Mouse (Mus musculus): ENCODE measurements around the gene Lactb. TPM values are rescaled to one million over a fixed set of nuclear protein-coding genes. Genes with fewer than 3 reads are reported as not detected.
A peak's percentile ranks its signal among the peaks of the same experiment; 100 is the strongest.

Lactb gene
- polyA plus RNA-seq, 1 experiment from 2014 or later, result 7.9 TPM

DNA sequence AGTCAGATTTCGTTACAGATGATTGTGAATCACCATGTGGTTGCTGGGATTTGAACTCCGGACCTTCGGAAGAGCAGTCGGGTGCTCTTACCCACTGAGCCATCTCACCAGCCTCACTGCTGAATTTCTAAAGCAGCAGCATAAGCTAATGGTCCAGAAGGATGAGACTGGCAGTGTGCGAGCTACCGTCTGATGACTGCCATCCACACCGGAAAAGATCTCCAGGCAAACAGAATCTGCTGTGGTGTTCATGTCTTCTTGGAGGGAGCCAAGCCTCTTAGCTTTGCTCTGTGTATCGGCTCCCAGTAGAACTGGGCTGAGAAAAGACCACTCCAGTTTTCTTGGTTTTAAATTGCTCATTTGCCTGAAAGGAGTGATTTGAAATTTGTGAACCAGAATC is 24.4 kb upstream of the Lactb start:
- H3K9ac ChIP-seq, result no peak overlapping the region
- ATAC-seq (ENCODE audit: insufficient number of reproducible peaks, low FRiP score, low TSS enrichment, low read depth), result no peak
- H3K4me2 ChIP-seq, result no peak overlapping the region
- H3K36me3 ChIP-seq, result no peaks in the 10 kb centered on the region
- no peaks in the 10 kb centered on the region for H3K9me3 ChIP-seq
- no peak overlapping the region for H3K27ac ChIP-seq
- H3K4me1 ChIP-seq, result no peaks in the 10 kb centered on the region
- H3K27me3 ChIP-seq, result no peaks in the 10 kb centered on the region
- H3K4me3 ChIP-seq, result no peak overlapping the region
- 88% methylated on average over 8 of the region's 8 CpGs for WGBS

DNA sequence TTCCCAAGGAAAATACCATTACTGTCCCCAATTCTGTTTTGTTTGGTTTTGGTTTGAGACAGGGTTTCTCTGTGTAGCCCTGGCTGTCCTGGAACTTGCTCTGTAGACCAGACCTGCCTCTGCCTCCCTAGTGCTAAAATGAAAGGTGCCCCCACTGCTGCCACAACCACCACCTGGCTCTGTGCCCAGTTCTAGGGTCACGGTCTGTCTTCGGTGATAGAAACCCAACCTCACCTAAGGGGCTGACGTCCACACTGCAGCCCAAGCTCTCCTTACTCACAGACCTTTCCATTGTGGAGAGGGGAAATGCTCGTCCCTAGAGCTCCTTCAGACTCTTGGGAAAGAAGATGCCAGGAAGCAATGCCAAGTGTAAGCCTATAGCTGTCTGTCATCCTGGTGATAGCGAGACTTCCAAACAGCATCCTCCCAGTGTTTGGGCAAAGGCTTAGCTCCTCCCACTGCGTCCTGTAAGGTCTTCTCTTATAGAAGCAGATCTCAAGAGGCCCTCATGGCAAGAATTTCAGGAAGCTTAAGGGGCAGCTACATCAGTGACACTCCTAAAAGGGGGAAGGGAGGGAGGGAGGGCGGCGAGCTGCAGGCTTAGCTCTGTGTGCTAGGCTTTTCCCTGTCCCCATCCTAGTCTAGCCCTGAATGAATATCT is 16.6 kb upstream of the Lactb start:
- Histone ChIP-seq H3K9ac (no peak overlapping the region), H3K9me3 (no peaks in the 10 kb centered on the region), H3K27me3 (no peaks in the 10 kb centered on the region), H3K4me3 (no peak overlapping the region), H3K4me1 (peaks cover 33% of the 10 kb centered on the region), H3K27ac (no peak overlapping the region), H3K36me3 (no peaks in the 10 kb centered on the region), H3K4me2 (no peak overlapping the region)
- no peak for ATAC-seq (ENCODE audit: insufficient number of reproducible peaks, low FRiP score, low TSS enrichment, low read depth)
- 72% methylated on average over 8 of the region's 8 CpGs for WGBS

DNA sequence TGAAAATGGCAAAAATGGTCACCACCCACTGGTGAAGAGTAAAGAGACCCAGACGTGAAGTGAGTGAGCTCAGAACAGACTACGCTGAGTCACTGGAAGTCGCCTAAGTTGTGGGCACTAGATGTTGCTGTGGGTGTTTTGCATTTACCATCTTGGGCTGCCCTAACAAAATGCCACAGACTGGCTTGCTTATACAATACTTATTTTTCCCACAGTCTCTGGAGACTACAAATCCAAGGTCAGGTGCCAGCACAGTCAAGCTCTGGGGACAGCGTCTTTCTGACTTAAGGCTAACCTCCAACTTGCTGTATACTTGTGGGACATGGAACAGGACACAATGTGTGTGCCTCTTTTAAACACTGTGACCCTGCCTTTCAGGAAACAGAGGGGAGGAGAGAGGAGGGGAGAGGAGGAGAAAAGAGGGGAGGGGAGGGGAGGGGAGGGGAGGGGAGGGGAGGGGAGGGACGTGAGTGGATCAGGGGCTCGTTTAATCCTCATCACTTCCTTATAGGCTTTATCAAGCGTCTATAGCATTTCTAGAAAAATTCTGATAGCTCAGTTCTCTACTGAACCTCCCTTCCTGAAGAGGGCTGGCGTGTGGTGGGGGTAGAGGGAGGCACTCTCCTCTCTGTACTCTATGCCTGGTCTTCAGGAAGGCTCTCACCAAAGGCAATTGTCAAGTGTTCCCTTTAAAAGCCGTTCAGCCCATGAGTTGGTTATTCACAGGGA is 15.9 kb upstream of the Lactb start:
- no peaks in the 10 kb centered on the region for H3K36me3 ChIP-seq
- no peak overlapping the region for H3K4me3 ChIP-seq
- no peaks in the 10 kb centered on the region for H3K27me3 ChIP-seq
- H3K4me1 ChIP-seq, result peaks cover 35% of the 10 kb centered on the region
- H3K4me2 ChIP-seq, result no peak overlapping the region
- H3K9me3 ChIP-seq, result no peaks in the 10 kb centered on the region
- H3K27ac ChIP-seq, result no peak overlapping the region
- ATAC-seq (ENCODE audit: insufficient number of reproducible peaks, low FRiP score, low TSS enrichment, low read depth), result no peak
- 68% methylated on average over 9 of the region's 9 CpGs for WGBS
- no peak overlapping the region for H3K9ac ChIP-seq

DNA sequence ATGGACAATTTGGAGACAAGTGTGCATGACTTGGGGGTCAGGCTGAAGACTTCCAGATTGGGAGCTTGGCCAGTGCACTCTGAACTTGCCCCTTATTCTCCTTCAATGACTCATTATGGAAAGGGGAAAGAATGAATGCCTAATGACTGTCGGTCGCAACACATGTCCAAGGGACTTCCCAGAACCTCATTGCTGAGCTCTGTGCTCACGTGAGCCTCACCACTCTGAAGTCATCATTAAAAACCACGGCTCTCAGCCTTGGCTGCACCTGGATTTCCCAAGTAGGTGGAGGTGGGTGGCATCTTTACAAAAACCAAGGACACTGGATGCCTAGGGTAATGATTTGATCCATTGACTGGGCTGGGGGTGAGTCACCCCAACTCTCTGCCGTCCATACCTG is 14.8 kb upstream of the Lactb start:
- Histone ChIP-seq H3K9ac (no peak overlapping the region), H3K4me2 (no peak overlapping the region), H3K9me3 (no peaks in the 10 kb centered on the region), H3K4me1 (peaks cover 35% of the 10 kb centered on the region), H3K4me3 (no peak overlapping the region), H3K27me3 (no peaks in the 10 kb centered on the region), H3K27ac (no peak overlapping the region), H3K36me3 (no peaks in the 10 kb centered on the region)
- WGBS, result 82% methylated on average over 5 of the region's 5 CpGs
- ATAC-seq (ENCODE audit: insufficient number of reproducible peaks, low FRiP score, low TSS enrichment, low read depth), result no peak

DNA sequence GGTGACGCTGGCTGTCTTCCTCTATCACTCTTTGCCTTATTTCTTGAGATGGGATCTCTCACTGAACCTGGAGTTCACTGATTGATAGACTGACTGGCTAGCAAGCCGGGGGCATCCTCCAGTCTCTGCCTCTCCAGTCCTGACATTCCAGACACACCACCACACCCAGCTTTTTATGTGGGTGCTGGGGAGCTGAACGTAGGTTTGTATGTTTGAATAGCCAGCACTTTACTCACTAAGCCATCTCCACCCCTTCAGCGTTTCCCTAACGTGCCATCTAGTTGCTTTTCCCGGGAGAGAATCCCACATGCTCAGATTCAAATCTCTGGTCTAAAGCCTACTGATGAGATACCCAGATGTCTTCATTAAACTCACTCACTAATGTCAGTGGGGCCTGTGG is 14.3 kb upstream of the Lactb start:
- Histone ChIP-seq H3K36me3 (no peaks in the 10 kb centered on the region), H3K4me3 (no peak overlapping the region), H3K27me3 (no peaks in the 10 kb centered on the region), H3K4me1 (peaks cover 35% of the 10 kb centered on the region), H3K9me3 (no peaks in the 10 kb centered on the region), H3K4me2 (no peak overlapping the region), H3K9ac (no peak overlapping the region), H3K27ac (peak overlapping the region; percentile 86)
- ATAC-seq (ENCODE audit: insufficient number of reproducible peaks, low FRiP score, low TSS enrichment, low read depth), result no peak
- 54% methylated on average over 6 of the region's 6 CpGs for WGBS

DNA sequence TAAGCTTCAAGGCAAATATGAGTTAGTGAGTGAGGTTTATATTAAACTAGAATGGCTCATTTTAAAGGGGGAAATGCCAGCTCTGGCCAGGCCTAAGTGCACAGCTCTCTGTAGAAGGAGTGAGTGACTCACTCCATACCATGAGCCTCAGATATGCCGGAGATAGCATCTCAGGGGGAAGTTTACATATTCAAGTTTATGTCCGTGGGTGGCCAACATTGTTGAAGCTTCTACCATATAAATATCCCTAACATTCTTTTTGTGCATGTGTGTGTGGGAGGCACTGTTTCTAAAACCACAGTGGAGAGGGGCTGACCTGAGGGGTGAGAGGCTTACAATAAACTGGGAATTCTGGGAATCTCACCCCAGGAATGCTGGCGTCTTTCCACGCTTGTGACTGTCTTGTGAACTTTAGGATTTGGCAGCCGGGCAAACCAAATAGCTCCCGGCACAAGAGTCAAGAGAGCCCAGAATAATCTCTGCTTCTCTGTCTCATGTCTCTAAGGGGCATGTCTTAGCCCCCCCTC is 13.7 kb upstream of the Lactb start:
- Histone ChIP-seq H3K36me3 (no peaks in the 10 kb centered on the region), H3K4me1 (peaks cover 35% of the 10 kb centered on the region), H3K4me2 (no peak overlapping the region), H3K9ac (no peak overlapping the region), H3K4me3 (no peak overlapping the region), H3K27ac (peak overlapping the region; percentile 86), H3K27me3 (no peaks in the 10 kb centered on the region), H3K9me3 (no peaks in the 10 kb centered on the region)
- 21% methylated on average over 6 of the region's 6 CpGs for WGBS
- ATAC-seq (ENCODE audit: insufficient number of reproducible peaks, low FRiP score, low TSS enrichment, low read depth), result 0 out of 2 replicates have a peak, but pooled peaks have one; percentile 47

DNA sequence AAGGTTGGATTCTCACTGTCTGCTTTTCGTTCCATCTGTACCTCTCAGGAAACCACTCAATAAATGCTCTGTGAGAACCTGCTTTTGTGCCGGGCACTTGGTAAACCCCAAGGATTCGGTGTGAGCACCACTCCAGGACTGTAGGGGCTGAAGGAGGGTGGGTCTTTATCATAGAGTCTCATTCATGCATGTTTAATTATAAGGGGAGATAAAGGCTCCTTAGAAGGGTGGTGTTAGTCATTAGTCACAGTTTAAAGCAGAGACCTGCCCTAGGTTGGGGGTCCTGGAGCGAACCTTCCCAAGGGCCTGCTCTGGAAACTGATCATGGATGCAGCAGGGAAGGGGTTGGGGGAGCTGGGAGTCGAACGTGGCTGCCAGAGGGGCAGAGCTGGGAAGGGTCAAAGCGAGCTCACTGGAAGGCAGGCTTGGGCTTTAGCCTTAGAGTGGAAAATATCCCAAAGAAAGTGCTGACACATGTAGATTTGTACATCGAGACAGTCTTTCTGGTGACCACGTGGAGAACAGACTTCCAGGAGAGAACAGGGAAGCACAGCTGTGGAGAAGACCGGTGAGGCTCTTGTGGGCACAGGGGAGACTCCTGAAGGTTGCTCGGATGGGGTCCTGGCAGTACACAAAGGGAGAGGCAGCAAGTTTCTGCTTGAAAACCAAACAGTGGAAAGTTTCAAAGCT is 13.1 kb upstream of the Lactb start:
- no peaks in the 10 kb centered on the region for H3K9me3 ChIP-seq
- no peaks in the 10 kb centered on the region for H3K36me3 ChIP-seq
- 47% methylated on average over 11 of the region's 11 CpGs for WGBS
- no peak overlapping the region for H3K4me3 ChIP-seq
- ATAC-seq (ENCODE audit: insufficient number of reproducible peaks, low FRiP score, low TSS enrichment, low read depth), result 0 out of 2 replicates have a peak, but pooled peaks have one; percentile 31
- H3K27me3 ChIP-seq, result no peaks in the 10 kb centered on the region
- H3K9ac ChIP-seq, result no peak overlapping the region
- peaks cover 35% of the 10 kb centered on the region for H3K4me1 ChIP-seq
- no peak overlapping the region for H3K4me2 ChIP-seq
- H3K27ac ChIP-seq, result peak overlapping the region; percentile 86

DNA sequence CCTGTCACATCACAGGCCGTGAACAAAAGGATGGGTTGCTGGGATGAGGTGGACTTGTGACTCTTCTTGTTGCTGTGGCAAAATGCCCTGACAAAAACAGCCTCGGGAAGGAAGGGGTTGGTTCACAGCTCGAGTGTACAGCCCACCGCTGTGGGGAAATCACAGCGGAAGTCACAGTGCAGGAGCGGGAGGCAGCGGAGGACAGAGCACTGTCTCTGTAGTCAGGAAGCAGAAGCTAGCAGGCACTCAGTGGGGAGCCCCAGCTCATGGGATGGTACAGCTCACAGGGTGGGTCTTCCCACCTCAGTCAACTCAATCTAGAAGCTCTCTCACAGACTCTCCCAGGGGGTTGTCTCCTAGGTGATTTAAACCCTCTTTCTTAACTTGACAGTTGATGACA is 10.1 kb upstream of the Lactb start:
- Histone ChIP-seq H3K4me1 (peaks cover 31% of the 10 kb centered on the region), H3K27ac (no peak overlapping the region), H3K9me3 (no peaks in the 10 kb centered on the region), H3K4me3 (no peak overlapping the region), H3K27me3 (no peaks in the 10 kb centered on the region), H3K36me3 (no peaks in the 10 kb centered on the region), H3K9ac (no peak overlapping the region), H3K4me2 (no peak overlapping the region)
- 85% methylated on average over 7 of the region's 7 CpGs for WGBS
- ATAC-seq (ENCODE audit: insufficient number of reproducible peaks, low FRiP score, low TSS enrichment, low read depth), result no peak

DNA sequence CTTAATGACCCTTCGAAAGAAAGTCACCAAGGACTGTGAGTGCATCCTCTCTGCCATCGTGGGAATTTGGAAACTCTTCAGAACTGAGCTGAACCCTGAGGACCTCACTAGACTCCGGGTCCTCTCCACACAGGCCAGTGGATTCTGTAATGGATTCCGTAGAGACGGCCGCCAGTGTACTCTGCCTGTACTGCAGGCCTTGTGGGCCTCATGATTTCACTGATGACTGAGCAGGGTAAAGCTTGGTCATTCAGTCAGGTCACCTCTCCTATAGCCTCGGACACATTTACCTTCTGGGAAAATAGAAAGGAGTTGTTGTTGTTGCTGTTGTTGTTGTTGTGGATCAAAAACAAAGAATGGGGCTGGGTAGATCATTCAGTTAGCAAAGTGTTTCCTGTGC is 6.8 kb upstream of the Lactb start:
- H3K4me3 ChIP-seq, result no peak overlapping the region
- no peak overlapping the region for H3K4me2 ChIP-seq
- H3K36me3 ChIP-seq, result no peaks in the 10 kb centered on the region
- H3K27me3 ChIP-seq, result no peaks in the 10 kb centered on the region
- H3K4me1 ChIP-seq, result peaks cover 3% of the 10 kb centered on the region; the same call in 1 of the 2 replicates
- no peak overlapping the region for H3K9ac ChIP-seq
- ATAC-seq (ENCODE audit: insufficient number of reproducible peaks, low FRiP score, low TSS enrichment, low read depth), result no peak
- WGBS, result 81% methylated on average over 7 of the region's 7 CpGs
- no peak overlapping the region for H3K27ac ChIP-seq
- no peaks in the 10 kb centered on the region for H3K9me3 ChIP-seq

DNA sequence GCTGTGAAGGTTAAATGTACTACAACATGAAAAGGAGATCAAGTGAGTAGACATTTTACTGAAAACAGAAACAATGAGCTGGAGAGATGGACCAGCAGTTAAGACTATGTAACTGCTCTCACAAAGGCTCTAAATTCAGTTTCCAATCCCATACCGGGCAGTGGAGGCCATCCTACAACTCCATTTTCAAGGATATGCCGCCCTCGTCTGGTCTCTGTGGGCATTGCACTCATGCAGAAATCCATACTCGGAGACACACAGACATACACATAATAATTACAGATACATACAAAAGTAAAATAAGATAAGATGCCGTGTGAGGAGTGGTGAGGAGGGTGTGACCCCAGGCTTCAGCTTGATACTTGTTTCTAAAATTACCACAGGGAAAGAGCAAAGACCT is 5.2 kb upstream of the Lactb start:
- peaks cover 5% of the 10 kb centered on the region for H3K4me1 ChIP-seq
- H3K27ac ChIP-seq, result no peak overlapping the region
- WGBS, result 12% methylated on average over 5 of the region's 5 CpGs
- H3K4me3 ChIP-seq, result no peak overlapping the region
- no peak overlapping the region for H3K4me2 ChIP-seq
- H3K9ac ChIP-seq, result no peak overlapping the region
- no peaks in the 10 kb centered on the region for H3K36me3 ChIP-seq
- no peaks in the 10 kb centered on the region for H3K27me3 ChIP-seq
- no peaks in the 10 kb centered on the region for H3K9me3 ChIP-seq
- ATAC-seq (ENCODE audit: insufficient number of reproducible peaks, low FRiP score, low TSS enrichment, low read depth), result no peak

DNA sequence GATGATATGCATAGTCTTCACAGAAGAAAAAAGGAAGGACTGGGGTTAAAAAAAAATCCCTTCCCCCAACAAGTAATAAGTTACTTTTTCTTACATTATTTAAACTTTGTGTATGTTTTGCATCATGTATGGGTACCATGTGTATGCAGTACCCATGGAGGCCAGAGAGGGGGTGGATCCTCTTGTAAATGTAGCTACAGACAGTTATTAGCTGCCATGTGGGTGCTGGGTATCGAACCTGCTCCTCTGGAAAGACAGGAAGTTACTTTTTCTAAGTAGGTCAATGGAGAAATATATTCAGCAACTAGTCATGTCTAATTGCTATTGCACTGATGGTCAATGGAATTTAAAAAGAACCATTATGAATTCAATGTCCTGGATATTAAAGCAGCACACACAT is 3.2 kb upstream of the Lactb start:
- no peak overlapping the region for H3K9ac ChIP-seq
- no peak overlapping the region for H3K4me3 ChIP-seq
- 67% methylated on average over 1 of the region's 1 CpGs for WGBS
- no peaks in the 10 kb centered on the region for H3K9me3 ChIP-seq
- H3K27me3 ChIP-seq, result no peaks in the 10 kb centered on the region
- no peak for ATAC-seq (ENCODE audit: insufficient number of reproducible peaks, low FRiP score, low TSS enrichment, low read depth)
- H3K27ac ChIP-seq, result no peak overlapping the region
- H3K4me1 ChIP-seq, result peaks cover 5% of the 10 kb centered on the region
- no peaks in the 10 kb centered on the region for H3K36me3 ChIP-seq
- H3K4me2 ChIP-seq, result no peak overlapping the region

DNA sequence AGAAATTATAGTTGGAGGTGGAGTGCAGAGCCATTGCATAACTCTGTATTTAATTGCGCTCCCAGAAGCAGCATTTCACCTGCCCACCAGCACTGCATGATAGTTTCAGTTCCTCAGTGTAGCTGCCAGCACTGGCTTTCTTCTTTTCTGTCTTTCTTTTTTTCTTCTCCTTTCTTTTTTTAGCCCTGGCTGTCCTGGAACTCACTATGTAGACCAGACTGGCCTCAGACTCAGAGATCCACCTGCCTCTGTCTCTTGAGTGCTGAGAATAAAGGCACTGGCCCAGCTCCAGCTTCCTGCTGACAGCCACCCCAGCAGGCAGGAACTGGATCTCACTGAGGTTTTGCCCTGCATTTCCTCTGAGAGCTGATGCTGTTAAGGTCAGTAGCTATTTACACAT is 2.7 kb upstream of the Lactb start:
- H3K9ac ChIP-seq, result no peak overlapping the region
- H3K27ac ChIP-seq, result no peak overlapping the region
- peaks cover 5% of the 10 kb centered on the region for H3K4me1 ChIP-seq
- no peak for ATAC-seq (ENCODE audit: insufficient number of reproducible peaks, low FRiP score, low TSS enrichment, low read depth)
- H3K36me3 ChIP-seq, result no peaks in the 10 kb centered on the region
- no peak overlapping the region for H3K4me2 ChIP-seq
- no peaks in the 10 kb centered on the region for H3K9me3 ChIP-seq
- H3K27me3 ChIP-seq, result no peaks in the 10 kb centered on the region
- H3K4me3 ChIP-seq, result no peak overlapping the region
- 79% methylated on average over 1 of the region's 1 CpGs for WGBS
